Mouse (Mus musculus) layer of hippocampus, adult 8-10 months (tissue): ENCODE results near the gene Polh. TPM values are rescaled to one million over a fixed set of nuclear protein-coding genes. Genes with fewer than 3 reads are reported as not detected.
A peak's percentile ranks its signal among the peaks of the same experiment; 100 is the strongest.

ENCODE experiments used
- DNase-seq, 2 experiments: peaks; one replicate each; pipeline ENCODE4 v3.0.0; 2022; ENCODE audit warnings: low spot score in 2 of 2
- microRNA-seq, 2 experiments: library from miRNA; unstranded; fragments of <30 nt; microRNA quantifications; one replicate each; pipeline ENCODE4 v1.2.0; 2022
- total RNA-seq, 4 experiments: library from RNA; stranded (reverse); gene quantifications; 2 replicates each; pipeline ENCODE4 v1.2.4; 2022

The Polh gene
- total RNA-seq, 4 experiments from 2014 or later: 6.6 to 7.7 (median 6.9) TPM

DNA sequence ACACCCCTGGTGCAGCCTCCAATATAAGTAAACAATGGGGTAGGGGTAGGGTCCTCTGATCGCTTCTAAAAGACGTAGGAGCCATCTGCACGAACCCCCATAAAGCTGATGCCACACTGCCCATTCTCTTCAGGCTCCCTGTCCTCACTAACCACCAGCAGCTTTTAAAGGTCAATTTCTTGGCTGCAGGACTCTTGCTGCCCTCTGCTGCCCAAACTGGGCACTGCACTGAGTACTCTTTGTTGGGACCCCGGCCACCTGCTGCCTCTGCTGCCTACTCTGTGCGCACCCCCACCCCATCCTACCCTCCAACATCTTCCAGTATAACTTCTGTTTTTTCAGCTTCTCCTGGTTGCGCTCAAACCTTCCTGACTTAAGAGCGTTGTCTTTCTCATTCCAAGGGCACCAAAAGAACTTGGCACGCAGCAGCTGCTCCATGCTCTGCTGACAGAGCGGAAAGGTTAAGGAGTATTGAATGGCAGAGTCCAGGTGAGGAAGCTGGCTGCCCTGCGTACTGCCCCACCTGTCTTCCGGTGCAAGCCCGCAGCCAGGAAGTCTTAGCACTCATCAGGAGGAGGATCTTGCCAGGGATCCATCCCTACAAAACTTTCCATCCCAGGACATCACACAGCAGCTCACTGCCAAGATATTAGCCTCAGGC lies 70.3 kb downstream of the Polh start:
- peak in 1 of 2 experiments; percentile 70 for DNase-seq

DNA sequence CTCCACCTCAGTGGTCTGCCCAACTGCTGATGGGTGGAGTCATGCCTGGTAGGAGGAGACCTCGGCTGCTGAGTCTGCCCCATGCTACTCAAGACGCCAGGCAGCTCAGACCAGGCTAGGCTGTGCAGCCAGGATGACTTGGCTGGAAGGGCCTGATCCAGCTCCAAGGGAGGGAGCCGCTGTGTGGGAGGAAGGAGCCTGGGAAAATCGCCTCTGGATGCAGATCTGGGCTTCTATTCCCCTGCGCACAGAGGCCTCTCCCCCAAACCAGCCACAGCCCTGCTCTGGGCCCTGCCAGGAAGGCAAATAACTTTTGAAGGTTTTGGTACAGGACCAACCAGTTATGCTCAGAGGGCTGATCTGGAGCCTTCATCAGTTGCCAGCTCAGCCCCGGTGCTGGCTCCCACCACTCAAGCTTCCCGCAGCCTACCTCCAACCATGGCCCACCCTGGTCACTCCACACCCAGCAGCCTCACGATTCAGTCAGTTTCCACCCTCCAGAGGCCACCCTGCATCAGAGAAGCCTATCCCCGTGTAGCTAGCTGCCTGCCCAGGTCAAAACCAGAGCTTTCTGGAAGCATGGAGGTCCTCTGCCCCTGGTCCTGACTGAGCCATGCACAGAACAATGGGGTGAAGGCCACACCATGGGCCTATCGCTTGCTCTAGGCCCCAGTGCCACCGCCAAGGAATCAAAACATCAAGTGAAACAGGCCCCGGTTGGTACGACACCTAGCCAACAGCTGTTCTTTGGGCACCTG lies 72.5 kb downstream of the Polh start:
- no peak for DNase-seq

DNA sequence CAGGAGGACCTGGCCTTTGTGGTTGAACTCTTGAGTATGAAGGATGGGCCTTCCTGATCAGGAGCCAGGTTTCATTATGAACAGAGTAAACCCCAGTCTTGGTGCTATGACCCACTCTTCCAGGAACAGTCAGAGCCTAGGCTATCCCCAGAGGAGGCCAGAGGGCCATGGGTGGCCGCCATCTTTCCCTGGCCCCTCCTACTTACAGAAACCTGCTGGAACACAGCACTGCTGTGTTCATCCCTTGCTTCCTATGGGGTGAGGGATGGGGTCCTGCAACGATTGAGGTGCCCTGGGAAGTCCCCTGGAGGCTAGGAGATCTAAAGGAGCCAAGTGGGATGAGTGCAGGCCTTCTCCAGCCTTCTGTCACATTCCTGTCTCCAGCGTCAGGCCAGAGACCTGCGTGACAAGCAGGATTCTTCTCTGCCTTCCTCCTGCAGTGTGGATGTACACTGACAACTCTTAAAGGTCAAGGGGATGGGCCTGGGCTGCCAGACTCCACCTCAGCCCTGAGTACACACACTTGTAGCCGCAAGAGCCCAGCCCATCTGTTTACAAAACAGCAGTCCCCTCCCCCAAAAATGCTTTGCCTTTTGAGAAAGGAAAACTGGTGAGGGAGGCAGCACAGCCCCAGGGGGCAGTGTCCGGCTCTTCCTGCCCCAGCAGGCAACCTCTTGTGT lies 74.5 kb downstream of the Polh start:
- DNase-seq: peak in 1 of 2 experiments; percentile 1

GRCm38 (mm10) chr17:46126608-46127007 lies 75.8 kb downstream of the Polh start:
- peak in 1 of 2 experiments; percentile 1 for DNase-seq

GRCm38 (mm10) chr17:46123953-46124700 lies 78.3 kb downstream of the Polh start:
- no peak for DNase-seq

DNA sequence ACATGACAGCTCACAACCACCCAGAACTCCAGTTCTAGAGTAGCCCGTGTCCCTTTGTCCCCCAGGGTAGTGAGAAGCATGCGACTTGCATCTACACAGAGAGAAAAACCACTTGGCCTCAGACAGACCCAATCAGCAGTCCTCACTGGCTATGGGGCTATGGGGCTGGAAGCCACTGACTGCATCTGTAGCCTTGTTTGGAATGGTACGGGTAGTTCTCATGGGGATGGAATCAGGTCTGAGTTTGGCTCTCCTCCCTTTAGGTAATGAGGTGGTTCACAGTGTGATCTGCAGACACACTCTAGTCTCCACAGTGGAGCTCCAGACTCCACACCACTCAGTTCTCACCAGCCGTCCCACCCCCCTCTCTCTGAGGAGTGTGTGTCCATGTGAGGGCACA lies 79.2 kb downstream of the Polh start:
- no peak for DNase-seq

DNA sequence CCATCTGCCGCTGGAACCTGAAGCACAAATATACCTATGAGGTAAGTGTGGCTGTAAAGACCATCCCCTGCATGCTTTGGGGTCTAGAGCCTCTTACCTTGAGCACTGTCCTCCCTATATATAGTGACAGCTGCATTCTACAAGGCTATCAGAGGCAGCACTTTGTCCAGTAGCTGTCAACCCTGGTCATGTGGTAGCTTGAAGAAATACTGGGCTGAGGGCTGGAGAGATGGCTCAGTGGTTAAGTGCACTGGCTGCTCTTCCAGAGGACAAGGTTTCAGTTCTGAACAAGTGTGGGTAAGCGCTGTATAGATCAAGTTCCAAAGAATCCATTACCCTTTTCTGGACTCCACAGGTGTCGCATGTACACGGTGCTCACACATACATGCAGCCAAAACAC lies 79.7 kb downstream of the Polh start:
- DNase-seq: no peak

Small RNA genes within 50 kb of the gene (microRNA-seq; reads per million reads assigned to microRNA genes)
- gene Mir693: 0 reads per million in 2 experiments

Other genes with a start within 250 kb of the Polh start
- gene Vegfa, start 170.3 kb downstream of the Polh start, total RNA-seq: 100 to 1,000 TPM in 1 of 4 experiments, 10 to 100 TPM in 3; 63.6 to 104 (median 78.2) TPM
- gene Mrps18a, start 91.7 kb downstream of the Polh start, total RNA-seq: 10 to 100 TPM; 87.2 to 94.3 (median 90.5) TPM
- 10 to 100 TPM; 24.8 to 32.8 (median 28.2) TPM for gene Rsph9, start 58.4 kb downstream of the Polh start, total RNA-seq
- 10 to 100 TPM in 3 of 4 experiments, 1 to 10 TPM in 1; 10.0 to 12.4 (median 10.3) TPM for gene Mad2l1bp, start 49.1 kb downstream of the Polh start, total RNA-seq
- 100 to 1,000 TPM; 114 to 165 (median 136) TPM for gene Gtpbp2, start 41.6 kb downstream of the Polh start, total RNA-seq
- gene Xpo5, start 137 bp upstream of the Polh start, total RNA-seq: 10 to 100 TPM; 39.5 to 54.2 (median 46.8) TPM
- gene Polr1c, start 45.4 kb upstream of the Polh start, total RNA-seq: 10 to 100 TPM; 35.5 to 42.5 (median 39.4) TPM
- 10 to 100 TPM; 78.5 to 96.9 (median 84.1) TPM for gene Yipf3, start 45.4 kb upstream of the Polh start, total RNA-seq
- 10 to 100 TPM; 55.1 to 62.2 (median 58.1) TPM for gene Lrrc73, start 50.9 kb upstream of the Polh start, total RNA-seq
- 10 to 100 TPM; 38.3 to 60.4 (median 48.0) TPM for gene Tjap1, start 80.4 kb upstream of the Polh start, total RNA-seq
- gene Dlk2, start 94.8 kb upstream of the Polh start, total RNA-seq: 10 to 100 TPM; 41.3 to 51.6 (median 41.8) TPM
- gene Abcc10, start 125.7 kb upstream of the Polh start, total RNA-seq: 10 to 100 TPM in 2 of 4 experiments, 1 to 10 TPM in 2; 9.8 to 12.0 (median 10.0) TPM
- 10 to 100 TPM; 58.6 to 65.2 (median 62.2) TPM for gene Zfp318, start 181.1 kb upstream of the Polh start, total RNA-seq
- 1 to 10 TPM; 3.9 to 7.1 (median 4.2) TPM for gene Crip3, start 226.3 kb upstream of the Polh start, total RNA-seq
- 1 to 10 TPM in 1 of 4 experiments, under 1 TPM in 3; 0.23 to 1.2 (median 0.84) TPM for gene Slc22a7, start 235.8 kb upstream of the Polh start, total RNA-seq